Mouse (Mus musculus): ENCODE data around the gene Fam110a.
A peak's percentile ranks its signal among the peaks of the same experiment; 100 is the strongest.

Gene Fam110a

GRCm38 (mm10) chr2:151970191-151971172 is 9.5 kb downstream of the Fam110a start:
- DNase-seq (ENCODE audit: low spot score): peak; percentile 87

GRCm38 (mm10) chr2:151969396-151969795 is 10.6 kb downstream of the Fam110a start:
- no peak for DNase-seq (ENCODE audit: low spot score)

- no peak for DNase-seq (ENCODE audit: low spot score)
Observed at GRCm38 (mm10) chr2:151968986-151969385, 11.0 kb downstream of the Fam110a start.

GRCm38 (mm10) chr2:151968451-151968850 is 11.6 kb downstream of the Fam110a start:
- no peak for DNase-seq (ENCODE audit: low spot score)

DNA sequence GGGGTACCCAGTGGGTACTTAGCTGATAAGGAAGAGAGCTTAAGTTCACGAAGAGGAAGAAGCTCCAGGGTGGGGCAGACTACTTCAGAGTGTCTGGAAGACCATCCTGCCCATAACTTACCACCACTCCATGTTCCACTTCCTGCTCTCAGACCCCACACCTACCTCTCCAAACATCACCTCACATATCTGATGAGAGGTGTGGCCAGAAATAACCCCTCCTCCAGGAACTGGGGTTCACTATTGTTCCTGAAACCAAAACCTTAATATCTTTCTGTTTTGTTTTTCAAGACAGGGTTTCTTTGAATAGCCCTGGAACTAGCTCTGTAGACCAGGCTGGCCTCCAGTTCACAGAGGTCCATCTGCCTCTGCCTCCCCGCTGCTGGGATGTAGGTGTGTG is 12.2 kb downstream of the Fam110a start:
- DNase-seq (ENCODE audit: low spot score): no peak

DNA sequence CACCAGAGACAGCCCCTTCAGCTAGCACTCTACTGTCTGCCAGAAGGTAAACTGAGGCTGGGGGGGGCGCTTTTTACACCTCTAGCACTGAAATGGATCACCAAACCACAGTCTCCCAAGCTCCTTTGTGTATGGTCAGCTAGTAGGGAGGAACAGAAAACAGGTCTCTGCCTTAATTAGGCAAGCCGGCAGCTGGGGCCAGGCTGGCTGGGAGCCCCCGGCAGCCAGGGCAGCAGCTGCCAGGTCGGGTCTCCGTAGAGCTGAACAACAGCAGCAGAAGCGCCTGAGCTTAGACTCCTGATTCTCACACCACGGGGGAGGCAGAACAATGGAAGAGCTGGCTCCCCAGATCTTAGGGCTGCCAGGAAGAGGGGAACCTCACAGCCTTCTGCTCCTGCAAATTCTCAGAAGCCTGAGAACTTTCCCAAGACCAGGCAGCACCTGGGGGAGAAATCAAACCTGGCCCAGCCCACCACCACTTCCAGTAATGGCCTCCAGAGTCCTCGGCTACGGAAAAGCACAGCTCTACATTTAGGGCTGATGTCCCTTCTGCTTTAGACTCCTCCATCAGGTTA is 12.8 kb downstream of the Fam110a start:
- no peak for DNase-seq (ENCODE audit: low spot score)

DNA sequence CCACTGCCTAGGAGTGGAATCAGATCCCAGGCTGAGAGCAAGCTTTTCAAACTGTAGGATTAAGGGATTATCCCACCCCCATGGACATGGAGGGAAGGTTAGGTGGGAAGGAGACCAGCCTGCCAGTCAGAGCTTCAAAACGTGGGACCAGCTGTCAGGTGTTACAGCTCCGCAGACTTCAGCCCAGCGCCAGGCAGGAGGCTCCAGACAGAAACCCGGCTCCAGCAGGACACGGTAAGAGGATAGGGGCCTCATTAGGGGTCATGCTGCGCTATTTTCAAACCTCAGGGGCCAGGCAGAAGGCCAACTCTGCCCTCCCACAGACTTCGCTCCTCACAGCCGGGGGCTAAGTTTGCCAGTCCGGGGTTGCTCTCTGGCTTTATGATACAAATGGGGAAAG is 16.0 kb downstream of the Fam110a start:
- DNase-seq (ENCODE audit: low spot score): no peak

DNA sequence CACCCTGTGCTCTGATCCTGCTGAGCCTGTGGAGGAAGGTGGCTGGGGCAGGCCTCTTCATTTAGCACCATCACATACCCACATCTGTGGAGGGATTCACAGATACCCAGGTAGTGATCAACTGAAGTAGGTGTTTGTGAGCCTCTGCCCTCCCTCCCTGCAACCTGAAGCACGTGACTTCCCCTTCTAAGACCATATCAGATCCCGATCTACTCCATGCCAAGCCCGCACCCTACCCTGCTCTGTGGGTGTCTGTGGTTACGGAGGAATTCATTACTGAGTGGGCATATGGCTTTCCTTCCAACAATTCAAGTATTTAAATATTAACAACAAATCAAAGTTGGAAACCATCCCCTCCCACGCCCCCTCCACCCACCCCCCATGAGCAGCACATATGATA is 16.7 kb downstream of the Fam110a start:
- DNase-seq (ENCODE audit: low spot score): no peak

GRCm38 (mm10) chr2:151962474-151962873 is 17.5 kb downstream of the Fam110a start:
- peak; percentile 66 for DNase-seq (ENCODE audit: low spot score)

DNA sequence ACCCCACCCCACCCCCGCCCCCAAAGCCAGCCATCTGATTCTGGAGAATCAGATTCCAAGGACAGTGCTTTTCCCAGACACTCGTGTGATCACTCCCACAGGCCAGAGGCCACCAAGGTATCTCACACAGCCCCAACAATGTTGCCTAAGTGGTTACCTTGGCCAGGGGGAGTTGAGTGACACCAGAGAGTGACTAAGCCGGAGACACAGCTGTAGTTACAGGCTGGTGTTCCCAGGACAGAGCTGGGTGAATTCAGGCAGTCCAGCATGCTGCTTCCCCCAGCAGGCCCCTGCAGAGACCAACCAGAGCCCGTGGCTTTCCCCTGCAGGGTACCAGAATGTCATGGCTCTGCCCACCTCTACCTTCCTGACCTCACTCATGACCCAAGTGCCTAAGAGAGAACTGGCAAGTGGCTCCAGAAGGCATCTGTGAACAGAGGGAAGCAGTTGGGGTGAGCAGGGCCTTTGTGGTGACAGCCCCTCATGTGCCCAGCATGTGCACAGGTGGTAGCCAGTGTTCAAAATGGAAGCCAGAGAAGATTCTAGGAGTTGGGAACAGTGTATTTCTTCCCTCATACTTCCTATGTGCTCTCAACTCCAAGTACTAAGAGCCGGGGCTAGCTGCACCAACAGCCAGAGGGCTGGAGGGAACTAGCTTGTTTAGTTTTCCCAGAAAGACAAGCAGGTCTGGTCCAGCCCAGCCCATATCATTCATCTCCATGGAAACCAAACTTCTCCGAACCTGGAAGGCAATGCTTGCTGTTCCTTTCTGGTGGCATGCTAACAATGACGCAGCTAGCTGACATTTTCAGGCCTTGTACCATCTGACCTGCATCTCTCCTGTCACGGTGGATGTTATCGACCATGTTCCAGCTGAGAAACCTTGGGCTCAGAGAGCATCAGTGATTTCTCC is 18.5 kb downstream of the Fam110a start:
- no peak for DNase-seq (ENCODE audit: low spot score)

GRCm38 (mm10) chr2:151959274-151959673 is 20.7 kb downstream of the Fam110a start:
- DNase-seq (ENCODE audit: low spot score): no peak

GRCm38 (mm10) chr2:151956500-151957137 is 23.4 kb downstream of the Fam110a start:
- DNase-seq (ENCODE audit: low spot score): no peak

GRCm38 (mm10) chr2:151953665-151954064 is 26.4 kb downstream of the Fam110a start:
- no peak for DNase-seq (ENCODE audit: low spot score)

- DNase-seq (ENCODE audit: low spot score): no peak
Observed at GRCm38 (mm10) chr2:151949082-151949774, 30.8 kb downstream of the Fam110a start.

- no peak for DNase-seq (ENCODE audit: low spot score)
Observed at GRCm38 (mm10) chr2:151948311-151948710, 31.7 kb downstream of the Fam110a start.

DNA sequence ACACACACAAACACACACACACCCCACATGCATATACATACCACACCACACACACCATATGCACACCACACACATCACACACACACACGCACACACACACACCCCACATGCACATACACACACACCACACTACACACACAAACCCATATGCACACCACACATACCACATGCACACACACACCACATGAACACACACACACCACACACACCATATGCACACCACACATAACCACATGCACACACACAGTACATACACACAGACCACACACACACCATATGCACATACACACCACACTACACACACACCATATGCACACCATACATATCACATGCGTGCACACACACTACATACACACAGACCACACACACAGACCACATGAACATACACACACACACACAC is 32.4 kb downstream of the Fam110a start:
- DNase-seq (ENCODE audit: low spot score): no peak

DNA sequence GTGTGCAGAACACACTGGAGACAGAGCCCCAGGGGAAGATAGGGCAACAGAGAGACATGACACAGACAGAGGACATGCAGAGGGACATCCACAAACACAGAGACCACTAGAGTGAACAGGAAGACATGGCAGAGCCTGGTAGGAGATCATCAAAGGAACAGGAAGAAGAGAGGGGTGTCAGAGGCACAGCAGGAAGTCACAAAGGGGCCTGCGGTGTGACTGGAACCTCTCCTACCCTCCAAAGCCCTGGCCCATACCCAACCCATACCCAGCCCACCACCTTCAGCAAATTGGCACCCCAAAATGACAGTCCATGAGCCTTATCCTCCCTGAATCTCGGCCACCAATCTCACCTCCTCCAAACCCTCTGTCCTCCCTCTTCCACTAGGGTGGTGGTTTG is 35.9 kb downstream of the Fam110a start:
- no peak for DNase-seq (ENCODE audit: low spot score)

DNA sequence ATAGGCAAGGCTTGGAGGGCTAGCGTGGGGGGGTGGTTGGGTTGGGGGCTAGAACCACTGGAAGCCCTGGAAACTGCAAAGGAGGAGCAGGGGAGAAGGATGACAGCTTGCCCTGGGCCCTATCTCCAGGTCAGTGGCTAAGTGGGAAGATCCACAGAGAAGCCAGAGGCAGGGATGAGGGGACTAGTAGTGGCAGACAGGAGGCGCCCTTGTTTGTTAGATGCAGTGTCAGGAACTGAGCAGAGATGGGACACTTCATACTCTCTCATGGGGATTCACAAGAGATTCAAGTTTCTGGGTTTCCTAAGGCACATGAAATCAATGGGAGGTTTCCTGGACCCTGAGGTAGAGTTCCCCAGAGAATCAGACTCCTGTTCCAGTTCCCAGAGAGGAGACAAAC is 38.8 kb downstream of the Fam110a start:
- peak; percentile 72 for DNase-seq (ENCODE audit: low spot score)

GRCm38 (mm10) chr2:151939651-151940420 is 40.2 kb downstream of the Fam110a start:
- DNase-seq (ENCODE audit: low spot score): no peak

DNA sequence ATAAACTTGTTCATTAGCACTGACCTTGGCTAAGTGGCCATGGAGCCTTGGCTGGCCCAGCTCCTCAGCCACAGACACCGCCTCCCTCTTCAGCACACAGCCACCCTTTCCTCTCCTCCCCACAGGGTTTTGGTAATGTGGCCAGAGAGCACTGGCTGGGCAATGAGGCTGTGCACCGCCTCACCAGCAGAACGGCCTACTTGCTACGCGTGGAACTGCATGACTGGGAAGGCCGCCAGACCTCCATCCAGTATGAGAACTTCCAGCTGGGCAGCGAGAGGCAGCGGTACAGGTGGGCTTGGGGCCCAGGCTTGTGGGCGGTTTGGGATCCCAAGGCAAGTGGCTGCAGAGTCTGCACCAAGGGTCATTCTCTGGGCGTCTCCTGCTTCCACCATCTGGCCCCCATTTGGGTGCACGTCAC is 41.2 kb downstream of the Fam110a start:
- peak; percentile 76 for DNase-seq (ENCODE audit: low spot score)
